Comparison of ENCODE assay signal across 19 mouse cellular contexts in the genomic region with DNA sequence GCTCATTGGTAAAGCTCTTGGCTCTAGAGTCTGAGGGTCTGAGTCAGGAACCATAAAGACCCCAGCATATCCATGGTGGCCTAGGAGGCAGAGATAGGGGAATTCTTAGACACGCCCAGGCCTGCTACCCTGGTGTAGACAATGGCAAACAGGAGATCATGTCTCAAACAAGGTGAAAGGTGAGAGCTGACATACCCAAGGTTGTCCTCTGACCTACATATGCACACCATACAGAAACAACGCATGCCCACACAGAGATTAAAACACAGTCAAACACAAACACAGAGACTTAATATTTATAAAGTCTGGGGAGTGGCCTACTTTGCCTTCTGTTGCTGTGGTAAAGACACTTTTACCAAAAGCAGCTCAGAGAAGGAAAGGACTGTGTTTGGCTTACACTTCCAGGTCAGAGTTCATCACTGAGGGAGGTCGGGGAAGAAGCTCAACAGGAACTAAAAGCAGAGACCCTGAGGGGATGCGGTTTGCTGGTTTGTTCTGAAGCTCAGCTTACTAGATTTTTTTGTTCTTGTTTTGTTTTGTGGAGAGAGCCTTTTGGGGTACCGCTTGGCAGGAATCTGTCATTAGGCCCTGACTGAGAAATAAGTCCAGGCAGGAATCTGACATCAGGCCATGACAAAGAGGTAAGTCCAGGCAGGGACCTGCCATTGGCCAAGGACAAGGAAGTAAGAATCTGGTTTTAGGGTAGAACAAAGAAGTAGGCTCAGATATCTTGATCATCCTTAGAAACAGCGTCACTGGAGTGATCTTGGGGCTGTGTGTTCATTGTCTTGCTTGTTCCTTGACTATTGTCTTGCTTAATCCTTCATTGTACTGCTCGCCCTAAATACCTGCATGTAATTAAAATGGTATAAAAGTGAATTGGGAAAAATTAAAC. TPM values are rescaled to one million over a fixed set of nuclear protein-coding genes. Genes with fewer than 3 reads are reported as not detected.
A peak's percentile ranks its signal among the peaks of the same experiment; 100 is the strongest.
DNase-seq lines count a peak whose midpoint lies in the region; ATAC-seq and TF ChIP-seq lines count a peak whose summit lies in the region.
"Had no signal": no experiment of that assay in that cellular context is flagged by ENCODE, and none has a peak within 500 bp of the region (broad histone marks: within the 10 kb centered on the region; RNA-seq: fewer than 3 reads in every experiment).

No protein-coding gene starts in this region.

- 64% methylated on average over 7 of the region's 7 CpGs for WGBS in liver, postnatal 0 days (ENCODE audit: insufficient replicate concordance)
- 70% methylated on average over 7 of the region's 7 CpGs for WGBS in liver, embryonic 11.5 days
- 65% methylated on average over 7 of the region's 7 CpGs for WGBS in stomach, embryonic 16.5 days
- 75% methylated on average over 7 of the region's 7 CpGs for WGBS in intestine, postnatal 0 days

- no peaks in the 10 kb centered on the region for H3K36me3 ChIP-seq in liver, postnatal 0 days (replicated peaks; ENCODE audit: insufficient read depth, low read length)
- no peaks in the 10 kb centered on the region for H3K36me3 ChIP-seq in liver, embryonic 11.5 days (ENCODE audit: control insufficient read depth, insufficient read depth, low read length)
- no peaks in the 10 kb centered on the region for H3K36me3 ChIP-seq in ES-Bruce4 (ENCODE audit: control insufficient read depth, insufficient read depth, low read length, poor library complexity, severe bottlenecking)
- no peaks in the 10 kb centered on the region for H3K36me3 ChIP-seq in stomach, embryonic 16.5 days (ENCODE audit: control insufficient read depth, insufficient read depth, low read length)
- H3K36me3 ChIP-seq in intestine, postnatal 0 days (ENCODE audit: control insufficient read depth, insufficient read depth) = no peaks in the 10 kb centered on the region
- H3K36me3 ChIP-seq: embryonic facial prominence, embryonic 12.5 days; forebrain, embryonic 12.5 days; heart, embryonic 13.5 days; hindbrain, embryonic 15.5 days had no signal

- H3K4me2 ChIP-seq in liver, postnatal 0 days (ENCODE audit: low read depth, low read length) = no peak overlapping the region
- no peak overlapping the region for H3K4me2 ChIP-seq in liver, embryonic 11.5 days
- H3K4me2 ChIP-seq in stomach, embryonic 16.5 days (ENCODE audit: low read depth, low read length) = no peak overlapping the region
- H3K4me2 ChIP-seq in intestine, postnatal 0 days (replicated peaks; ENCODE audit: low read depth) = no peak overlapping the region
- H3K4me2 ChIP-seq: embryonic facial prominence, embryonic 12.5 days; forebrain, embryonic 12.5 days; heart, embryonic 13.5 days; hindbrain, embryonic 15.5 days had no signal

- H3K4me1 ChIP-seq in liver, postnatal 0 days (ENCODE audit: insufficient read depth) = 0 out of 2 replicates have a peak, but pooled peaks cover 4% of the 10 kb centered on the region
- H3K4me1 ChIP-seq in liver, embryonic 11.5 days (replicated peaks; ENCODE audit: control insufficient read depth, insufficient read depth, low read length) = no peaks in the 10 kb centered on the region
- H3K4me1 ChIP-seq in ES-Bruce4 (ENCODE audit: control insufficient read depth, insufficient read depth, low read length) = peaks cover 7% of the 10 kb centered on the region
- peaks cover 12% of the 10 kb centered on the region for H3K4me1 ChIP-seq in stomach, embryonic 16.5 days (ENCODE audit: control insufficient read depth, insufficient read depth, low read length)
- no peaks in the 10 kb centered on the region for H3K4me1 ChIP-seq in intestine, postnatal 0 days (replicated peaks; ENCODE audit: control insufficient read depth, insufficient read depth, low read length)
- H3K4me1 ChIP-seq: forebrain, embryonic 12.5 days; heart, embryonic 13.5 days; hindbrain, embryonic 15.5 days had no signal

- peak; percentile 72 for ATAC-seq in liver, postnatal 0 days
- ATAC-seq in liver, embryonic 11.5 days (replicated peaks; ENCODE audit: low FRiP score) = no peak
- 0 out of 2 replicates have a peak, but pooled peaks have one; percentile 18 for ATAC-seq in stomach, embryonic 16.5 days (ENCODE audit: insufficient read depth, low FRiP score)
- ATAC-seq in intestine, postnatal 0 days = no peak
- no peak for ATAC-seq in megakaryocyte progenitor cell, adult 5-6 weeks (replicated peaks; ENCODE audit: poor library complexity)
- ATAC-seq: forebrain, postnatal 0 days had no signal

- TF ChIP-seq EP300 in liver, postnatal 0 days (IDR thresholded peaks at IDR 0.05; ENCODE audit: low read depth) = no peak
- no peak for TF ChIP-seq EP300 in ES-Bruce4 (IDR thresholded peaks at IDR 0.05; ENCODE audit: insufficient read depth, low read depth, low read length)

- no peak for TF ChIP-seq POLR2A in ES-Bruce4 (IDR thresholded peaks at IDR 0.05; ENCODE audit: insufficient read depth, low read length)

- no peaks in the 10 kb centered on the region for H3K27me3 ChIP-seq in liver, postnatal 0 days (ENCODE audit: insufficient read depth, low read length)
- H3K27me3 ChIP-seq in liver, embryonic 11.5 days (replicated peaks; ENCODE audit: control insufficient read depth, insufficient read depth, low read length) = no peaks in the 10 kb centered on the region
- H3K27me3 ChIP-seq in ES-Bruce4 (ENCODE audit: control insufficient read depth, insufficient read depth, low read length, poor library complexity, severe bottlenecking) = no peaks in the 10 kb centered on the region; the same call in 1 of the 2 replicates
- H3K27me3 ChIP-seq in stomach, embryonic 16.5 days (ENCODE audit: control insufficient read depth, insufficient read depth, low read length) = no peaks in the 10 kb centered on the region
- H3K27me3 ChIP-seq in intestine, postnatal 0 days (replicated peaks; ENCODE audit: control insufficient read depth, insufficient read depth, low read length) = no peaks in the 10 kb centered on the region
- H3K27me3 ChIP-seq: embryonic facial prominence, embryonic 12.5 days; forebrain, embryonic 12.5 days; hindbrain, embryonic 15.5 days had no signal

- H3K27ac ChIP-seq in liver, postnatal 0 days (ENCODE audit: low read depth) = no peak overlapping the region
- no peak overlapping the region for H3K27ac ChIP-seq in liver, embryonic 11.5 days (ENCODE audit: low read depth, low read length)
- H3K27ac ChIP-seq in ES-Bruce4 (ENCODE audit: insufficient read depth, low read length) = peak overlapping the region; percentile 49
- peak overlapping the region; percentile 2; the same call in 1 of the 2 replicates for H3K27ac ChIP-seq in stomach, embryonic 16.5 days (ENCODE audit: low read length)
- H3K27ac ChIP-seq in intestine, postnatal 0 days (ENCODE audit: low read depth, low read length) = no peak overlapping the region
- H3K27ac ChIP-seq: embryonic facial prominence, embryonic 12.5 days; forebrain, embryonic 12.5 days; heart, embryonic 13.5 days; hindbrain, embryonic 15.5 days had no signal

- TF ChIP-seq CTCF in liver, postnatal 0 days (IDR thresholded peaks at IDR 0.05; ENCODE audit: low read depth) = no peak
- no peak for TF ChIP-seq CTCF in ES-Bruce4 (IDR thresholded peaks at IDR 0.05; ENCODE audit: low read depth, low read length)
- TF ChIP-seq CTCF in intestine, postnatal 0 days (IDR thresholded peaks at IDR 0.05; ENCODE audit: low read depth) = no peak

- no peak overlapping the region for H3K4me3 ChIP-seq in liver, postnatal 0 days (ENCODE audit: low read depth, low read length)
- H3K4me3 ChIP-seq in liver, embryonic 11.5 days (ENCODE audit: low read depth, low read length) = no peak overlapping the region
- no peak overlapping the region for H3K4me3 ChIP-seq in ES-Bruce4 (ENCODE audit: low read depth, low read length)
- no peak overlapping the region for H3K4me3 ChIP-seq in stomach, embryonic 16.5 days (replicated peaks; ENCODE audit: low read length)
- H3K4me3 ChIP-seq in intestine, postnatal 0 days (ENCODE audit: low read depth, low read length) = no peak overlapping the region
- H3K4me3 ChIP-seq: embryonic facial prominence, embryonic 12.5 days; forebrain, embryonic 12.5 days; heart, embryonic 13.5 days; hindbrain, embryonic 15.5 days had no signal

- H3K9me3 ChIP-seq in liver, postnatal 0 days (ENCODE audit: low read length) = no peaks in the 10 kb centered on the region
- no peaks in the 10 kb centered on the region for H3K9me3 ChIP-seq in liver, embryonic 11.5 days (ENCODE audit: control insufficient read depth, low read length)
- no peaks in the 10 kb centered on the region for H3K9me3 ChIP-seq in ES-Bruce4 (replicated peaks; ENCODE audit: control insufficient read depth, insufficient read depth, low read length, poor library complexity, severe bottlenecking)
- no peaks in the 10 kb centered on the region for H3K9me3 ChIP-seq in stomach, embryonic 16.5 days (replicated peaks; ENCODE audit: control insufficient read depth, low read length)
- H3K9me3 ChIP-seq in intestine, postnatal 0 days (ENCODE audit: control insufficient read depth) = no peaks in the 10 kb centered on the region
- H3K9me3 ChIP-seq: embryonic facial prominence, embryonic 12.5 days; forebrain, embryonic 12.5 days; hindbrain, embryonic 15.5 days had no signal

- no peak for DNase-seq in liver, postnatal 0 days
- no peak for DNase-seq in liver, embryonic 11.5 days (ENCODE audit: low spot score)
- DNase-seq in ZHBTc4 (ENCODE audit: low read depth, low spot score) = peak; percentile 63
- DNase-seq: adrenal gland, adult 2 months; adrenal gland, postnatal 25 days; cerebellum, adult 18-20 months; cerebellum, adult 9-11 months; cerebellum, postnatal 36 days; forebrain, postnatal 0 days; gastrocnemius, postnatal 14 days; heart, postnatal 36 days had no signal

- no peak overlapping the region for H3K9ac ChIP-seq in liver, postnatal 0 days (replicated peaks)
- no peak overlapping the region for H3K9ac ChIP-seq in liver, embryonic 11.5 days (ENCODE audit: low read depth, low read length)
- no peak overlapping the region for H3K9ac ChIP-seq in ES-Bruce4 (ENCODE audit: low read depth, poor library complexity, severe bottlenecking)
- H3K9ac ChIP-seq in stomach, embryonic 16.5 days (ENCODE audit: low read length) = no peak overlapping the region
- H3K9ac ChIP-seq in intestine, postnatal 0 days (ENCODE audit: low read depth, low read length) = no peak overlapping the region
- H3K9ac ChIP-seq: embryonic facial prominence, embryonic 12.5 days; forebrain, embryonic 12.5 days; forebrain, postnatal 0 days; heart, embryonic 13.5 days; hindbrain, embryonic 15.5 days had no signal

RNA-seq across cellular contexts. Expression of a gene that starts 37.7 kb away (rescaled TPM):
- 2.0 and 2.2 TPM in 2 replicates for polyA plus RNA-seq in liver, postnatal 0 days (2015; fragmentation: Nextera tagmentation; extraction: Ambion mirVana)
- 2.2 and 3.8 TPM in 2 replicates for polyA plus RNA-seq in liver, embryonic 11.5 days (2014; fragmentation: Nextera tagmentation; extraction: Ambion mirVana)
- 0.21 and 0.28 TPM in 2 replicates for polyA plus RNA-seq in ES-Bruce4 (2011; ENCODE audit: insufficient read depth, insufficient read length, low read depth, missing spikeins)
- polyA plus RNA-seq in stomach, embryonic 16.5 days (2015; fragmentation: Nextera tagmentation; extraction: Ambion mirVana) = 3.4 and 4.5 TPM in 2 replicates
- polyA plus RNA-seq in intestine, postnatal 0 days (2015; fragmentation: Nextera tagmentation; extraction: Ambion mirVana) = 2.0 and 2.4 TPM in 2 replicates
- 20.9 and 26.9 TPM in 2 replicates for total RNA-seq in megakaryocyte progenitor cell, adult 5-6 weeks (2015)
- total RNA-seq in megakaryocyte progenitor cell, adult 5-6 weeks (2017) = 46.0 and 55.8 TPM in 2 replicates

Comparison
In these comparisons a context has a peak if more than half of its experiments do, and no peak if none do; other contexts are left out.
1. ATAC-seq: peak in liver, postnatal 0 days (single experiment) and stomach, embryonic 16.5 days (single experiment); none in liver, embryonic 11.5 days (single experiment), intestine, postnatal 0 days (single experiment) and megakaryocyte progenitor cell, adult 5-6 weeks (single experiment).
2. H3K27ac ChIP-seq: peak in ES-Bruce4 (single experiment) and stomach, embryonic 16.5 days (single experiment); none in liver, postnatal 0 days (single experiment), liver, embryonic 11.5 days (single experiment) and intestine, postnatal 0 days (single experiment).